Mouse (Mus musculus) neural tube, embryonic 14.5 days (tissue): ENCODE data around the gene Aes. TPM values are rescaled to one million over a fixed set of nuclear protein-coding genes. Genes with fewer than 3 reads are reported as not detected.
A peak's percentile ranks its signal among the peaks of the same experiment; 100 is the strongest.

ENCODE experiments used
- ATAC-seq: fragments of 200-750 bp; cut with Nextera tagmentation; 2 replicates; pipeline ENCODE4 v1.8.0; 2017; ENCODE audit warnings: low read depth, mild to moderate bottlenecking, moderate TSS enrichment, moderate library complexity
- H3K27ac ChIP-seq: fragments of 300-500 bp; sonication (generic); 2 replicates; pipeline ENCODE4 v1.5.1; 2014; ENCODE audit warnings: low read depth, mild to moderate bottlenecking, control low read depth, low read length, moderate library complexity, mixed read lengths
- H3K27me3 ChIP-seq: fragments of 300-500 bp; sonication (generic); 2 replicates; pipeline ENCODE4 v1.6.1; 2014; ENCODE audit warnings: low read length; ENCODE audit not compliant: control insufficient read depth, insufficient read depth
- H3K36me3 ChIP-seq: fragments of 300-500 bp; sonication (generic); 2 replicates; pipeline ENCODE4 v1.6.1; 2014; ENCODE audit warnings: low read length, mixed read lengths; ENCODE audit not compliant: control insufficient read depth, insufficient read depth
- H3K4me1 ChIP-seq: fragments of 300-500 bp; sonication (generic); 2 replicates; pipeline ENCODE4 v1.6.1; 2014; ENCODE audit warnings: low read length; ENCODE audit not compliant: control insufficient read depth, insufficient read depth
- H3K4me2 ChIP-seq: fragments of 300-500 bp; sonication (generic); 2 replicates; pipeline ENCODE4 v1.6.1; 2014; ENCODE audit warnings: mild to moderate bottlenecking, low read depth, low read length, control low read depth
- H3K4me3 ChIP-seq: fragments of 300-500 bp; sonication (generic); 2 replicates; pipeline ENCODE4 v1.5.1; 2014; ENCODE audit warnings: low read depth, low read length, control low read depth, mixed read lengths
- H3K9ac ChIP-seq: fragments of 300-500 bp; sonication (generic); replicated peaks from 2 replicates; pipeline ENCODE4 v1.6.1; 2014; ENCODE audit warnings: low read depth, mild to moderate bottlenecking, control low read depth, low read length, mixed read lengths
- H3K9me3 ChIP-seq: fragments of 300-500 bp; sonication (generic); 2 replicates; pipeline ENCODE4 v1.6.1; 2016; ENCODE audit warnings: low read length; ENCODE audit not compliant: control insufficient read depth
- WGBS: fragments of 180-500 bp; shearing (Covaris S2); extraction: QIAGEN DNeasy Blood & Tissue Kit; methylation state at CpG from one replicate; pipeline ENCODE4 v1.1.7; 2014; 5-methylcytosine and 5-hydroxymethylcytosine counted together
- polyA plus RNA-seq: library from polyadenylated mRNA; unstranded; fragments of >200 nt; fragmentation: Nextera tagmentation; extraction: Ambion mirVana; gene quantifications from 2 replicates; pipeline ENCODE4 v1.2.1, GENCODE M21; 2014

Aes gene
- polyA plus RNA-seq, 1 experiment from 2014 or later, result 599 TPM

- H3K4me1 ChIP-seq, result peaks cover 13% of the 10 kb centered on the region
- 0 out of 2 replicates have a peak, but pooled peaks have one; percentile 2 for ATAC-seq
- H3K9me3 ChIP-seq, result no peaks in the 10 kb centered on the region
- WGBS, result 80% methylated on average over 12 of the region's 12 CpGs
- H3K4me3 ChIP-seq, result no peak overlapping the region
- no peaks in the 10 kb centered on the region for H3K36me3 ChIP-seq
- H3K27ac ChIP-seq, result peak overlapping the region; percentile 1; the same call in 1 of the 2 replicates
- H3K27me3 ChIP-seq, result no peaks in the 10 kb centered on the region
- H3K9ac ChIP-seq, result no peak overlapping the region
- H3K4me2 ChIP-seq, result peak overlapping the region; percentile 71; the same call in 1 of the 2 replicates
These were observed 45.0 kb downstream of the Aes start for GRCm38 (mm10) chr10:81604019-81604967.

GRCm38 (mm10) chr10:81604968-81605665 is 45.8 kb downstream of the Aes start:
- WGBS, result 19% methylated on average over 29 of the region's 29 CpGs
- H3K9ac ChIP-seq, result peak overlapping the region; percentile 47; the same call in 1 of the 2 replicates
- H3K9me3 ChIP-seq, result no peaks in the 10 kb centered on the region
- no peaks in the 10 kb centered on the region for H3K36me3 ChIP-seq
- peak; percentile 31 for ATAC-seq
- peaks cover 13% of the 10 kb centered on the region for H3K4me1 ChIP-seq
- H3K4me2 ChIP-seq, result peak overlapping the region; percentile 71
- peak overlapping the region; percentile 91 for H3K27ac ChIP-seq
- no peaks in the 10 kb centered on the region for H3K27me3 ChIP-seq
- H3K4me3 ChIP-seq, result peak overlapping the region; percentile 55

DNA sequence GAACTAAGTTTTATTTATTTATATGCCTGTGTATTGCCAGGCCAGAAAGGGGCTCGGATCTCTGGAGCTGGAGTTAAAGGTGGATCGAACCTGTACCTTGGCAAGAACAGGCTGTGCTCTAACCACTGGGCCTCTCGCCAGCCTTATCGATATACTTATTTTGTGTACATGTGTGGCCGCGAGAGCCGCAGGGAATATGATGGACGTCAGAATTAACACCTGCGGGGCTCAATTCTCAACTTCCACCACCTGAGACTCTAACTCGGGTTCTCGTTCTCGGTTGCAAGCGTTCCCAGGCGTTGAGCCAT is 46.3 kb downstream of the Aes start:
- Histone ChIP-seq H3K36me3 (no peaks in the 10 kb centered on the region), H3K27ac (peak overlapping the region; percentile 91), H3K4me2 (peak overlapping the region; percentile 71), H3K4me1 (peaks cover 12% of the 10 kb centered on the region), H3K9ac (peak overlapping the region; percentile 47), H3K4me3 (peak overlapping the region; percentile 55), H3K27me3 (no peaks in the 10 kb centered on the region), H3K9me3 (no peaks in the 10 kb centered on the region)
- WGBS, result 3% methylated on average over 14 of the region's 14 CpGs
- peak; percentile 22 for ATAC-seq

- Histone ChIP-seq H3K9ac (peak within 1 kb of the TSS; percentile 53), H3K4me2 (peak within 1 kb of the TSS; percentile 89), H3K4me1 (peaks cover 9% of the 10 kb centered on the region; the same call in 1 of the 2 replicates), H3K36me3 (no peaks in the 10 kb centered on the region), H3K9me3 (no peaks in the 10 kb centered on the region), H3K27me3 (no peaks in the 10 kb centered on the region), H3K27ac (peak within 1 kb of the TSS; percentile 91), H3K4me3 (peak within 1 kb of the TSS; percentile 55)
- ATAC-seq, result peak; percentile 85
- WGBS, result under 1% methylated on average over 39 of the region's 39 CpGs
These were observed 46.9 kb downstream of the Aes start, which contains the start of gene BC025920 for GRCm38 (mm10) chr10:81605974-81606751. BC025920 (plus strand) TSS chr10:81606270.

- Histone ChIP-seq H3K36me3 (no peaks in the 10 kb centered on the region), H3K9ac (no peak overlapping the region), H3K27me3 (no peaks in the 10 kb centered on the region), H3K27ac (no peak overlapping the region), H3K4me1 (0 out of 2 replicates have a peak, but pooled peaks cover 7% of the 10 kb centered on the region), H3K9me3 (no peaks in the 10 kb centered on the region), H3K4me3 (no peak overlapping the region), H3K4me2 (no peak overlapping the region)
- WGBS, result 91% methylated on average over 1 of the region's 1 CpGs
- no peak for ATAC-seq
These were observed 49.0 kb downstream of the Aes start for GRCm38 (mm10) chr10:81608308-81608707.

DNA sequence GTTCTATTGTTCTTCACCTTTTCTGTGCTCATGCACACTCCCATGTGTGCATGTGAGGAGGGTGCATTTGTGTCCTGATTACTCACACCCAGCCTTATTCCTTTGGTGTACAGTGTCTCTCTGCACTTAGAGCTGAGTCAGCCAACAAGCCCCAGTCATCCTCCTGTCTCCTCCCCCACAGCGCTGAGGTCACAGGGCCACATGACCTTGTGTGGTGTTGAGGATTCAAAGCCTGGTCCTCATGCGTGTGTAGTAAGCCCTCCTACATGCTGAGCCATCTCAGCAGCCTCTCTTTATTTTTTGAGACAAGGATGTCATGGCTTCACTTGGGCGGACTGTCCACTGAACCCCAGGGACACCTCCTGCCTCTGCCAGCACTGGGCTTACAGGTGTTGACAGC is 53.5 kb downstream of the Aes start:
- H3K9ac ChIP-seq, result no peak overlapping the region
- WGBS, result 66% methylated on average over 3 of the region's 3 CpGs

DNA sequence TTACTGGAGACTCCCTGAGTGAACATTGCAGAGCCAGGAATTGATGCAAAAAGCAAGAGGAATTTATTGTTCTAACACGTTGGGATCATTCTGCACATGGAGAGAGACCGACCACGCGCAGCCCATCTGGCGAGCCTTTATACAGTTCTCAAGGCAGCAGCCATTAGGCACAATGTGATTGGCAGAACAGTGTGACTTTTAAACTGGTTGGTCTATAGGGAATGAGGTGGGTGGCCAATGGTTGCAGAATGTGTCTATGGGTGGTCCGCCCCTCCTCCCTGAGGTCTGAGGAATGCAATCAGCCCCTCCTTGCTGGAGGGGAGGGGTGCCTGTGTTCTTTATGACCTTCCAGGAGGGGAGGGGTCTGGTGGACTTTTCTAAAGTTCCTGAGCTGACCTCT is 56.2 kb downstream of the Aes start:
- Histone ChIP-seq H3K9ac (no peak overlapping the region), H3K27me3 (no peaks in the 10 kb centered on the region), H3K4me3 (no peak overlapping the region), H3K9me3 (no peaks in the 10 kb centered on the region), H3K27ac (no peak overlapping the region), H3K4me2 (no peak overlapping the region), H3K36me3 (no peaks in the 10 kb centered on the region), H3K4me1 (no peaks in the 10 kb centered on the region)
- no peak for ATAC-seq
- 31% methylated on average over 6 of the region's 6 CpGs for WGBS

More for the DNA sequence above, 53.5 kb downstream of the Aes start:
- Histone ChIP-seq H3K27me3 (no peaks in the 10 kb centered on the region), H3K4me1 (no peaks in the 10 kb centered on the region), H3K9me3 (no peaks in the 10 kb centered on the region), H3K4me3 (no peak overlapping the region), H3K27ac (no peak overlapping the region), H3K36me3 (no peaks in the 10 kb centered on the region), H3K4me2 (no peak overlapping the region)
- ATAC-seq, result no peak
